Mouse (Mus musculus): ENCODE measurements at regions not wholly inside any gene's neighbourhood (a gene's known extent, or its start where the extent isn't known, plus 50 kb on each side); places are given as distances from the start of the nearest gene placed in this dataset.

- no peak for ATAC-seq (ENCODE audit: insufficient number of reproducible peaks, low FRiP score, low TSS enrichment)
Measured at GRCm38 (mm10) chrX:11560550-11561276, 233.1 kb downstream of the H2al1j start.

- no peak for ATAC-seq (ENCODE audit: insufficient number of reproducible peaks, low FRiP score, low TSS enrichment)
Measured at GRCm38 (mm10) chrX:11565888-11566287, 238.3 kb downstream of the H2al1j start.

GRCm38 (mm10) chrX:11567827-11568226, 240.2 kb downstream of the H2al1j start:
- ATAC-seq (ENCODE audit: insufficient number of reproducible peaks, low FRiP score, low TSS enrichment), result no peak

GRCm38 (mm10) chrX:11568262-11568661, 240.6 kb downstream of the H2al1j start:
- no peak for ATAC-seq (ENCODE audit: insufficient number of reproducible peaks, low FRiP score, low TSS enrichment)

GRCm38 (mm10) chrX:11574354-11574753, 246.7 kb downstream of the H2al1j start:
- no peak for ATAC-seq (ENCODE audit: insufficient number of reproducible peaks, low FRiP score, low TSS enrichment)

- no peak for ATAC-seq (ENCODE audit: insufficient number of reproducible peaks, low FRiP score, low TSS enrichment)
Measured at GRCm38 (mm10) chrX:11575571-11575970, 247.9 kb downstream of the H2al1j start.

DNA sequence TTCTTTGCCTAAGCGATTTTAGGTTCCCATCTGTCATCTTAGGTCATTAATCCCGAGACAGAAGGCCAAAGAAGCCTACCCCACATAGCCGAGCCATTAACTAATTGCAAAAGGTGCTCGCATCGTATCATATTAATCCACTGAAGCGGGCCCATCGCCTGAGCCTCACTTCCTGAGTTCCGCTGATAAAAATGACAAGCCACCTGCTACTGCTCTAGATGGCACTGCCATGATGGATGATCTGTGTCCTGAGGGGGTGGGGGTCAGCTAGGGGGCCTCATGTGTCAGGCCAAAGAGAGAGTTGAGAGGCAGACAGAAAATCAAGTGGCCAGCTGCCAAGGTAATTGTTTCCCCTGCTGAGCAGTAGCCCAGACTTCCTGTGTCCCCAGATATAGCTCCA, 248.7 kb downstream of the H2al1j start:
- no peak for ATAC-seq (ENCODE audit: insufficient number of reproducible peaks, low FRiP score, low TSS enrichment)

- no peak for ATAC-seq (ENCODE audit: insufficient number of reproducible peaks, low FRiP score, low TSS enrichment)
Measured at GRCm38 (mm10) chrX:11577294-11577693, 249.7 kb downstream of the H2al1j start.

- ATAC-seq (ENCODE audit: insufficient number of reproducible peaks, low FRiP score, low TSS enrichment), result no peak
Measured at GRCm38 (mm10) chrX:11585353-11585752, 257.7 kb downstream of the H2al1j start.

DNA sequence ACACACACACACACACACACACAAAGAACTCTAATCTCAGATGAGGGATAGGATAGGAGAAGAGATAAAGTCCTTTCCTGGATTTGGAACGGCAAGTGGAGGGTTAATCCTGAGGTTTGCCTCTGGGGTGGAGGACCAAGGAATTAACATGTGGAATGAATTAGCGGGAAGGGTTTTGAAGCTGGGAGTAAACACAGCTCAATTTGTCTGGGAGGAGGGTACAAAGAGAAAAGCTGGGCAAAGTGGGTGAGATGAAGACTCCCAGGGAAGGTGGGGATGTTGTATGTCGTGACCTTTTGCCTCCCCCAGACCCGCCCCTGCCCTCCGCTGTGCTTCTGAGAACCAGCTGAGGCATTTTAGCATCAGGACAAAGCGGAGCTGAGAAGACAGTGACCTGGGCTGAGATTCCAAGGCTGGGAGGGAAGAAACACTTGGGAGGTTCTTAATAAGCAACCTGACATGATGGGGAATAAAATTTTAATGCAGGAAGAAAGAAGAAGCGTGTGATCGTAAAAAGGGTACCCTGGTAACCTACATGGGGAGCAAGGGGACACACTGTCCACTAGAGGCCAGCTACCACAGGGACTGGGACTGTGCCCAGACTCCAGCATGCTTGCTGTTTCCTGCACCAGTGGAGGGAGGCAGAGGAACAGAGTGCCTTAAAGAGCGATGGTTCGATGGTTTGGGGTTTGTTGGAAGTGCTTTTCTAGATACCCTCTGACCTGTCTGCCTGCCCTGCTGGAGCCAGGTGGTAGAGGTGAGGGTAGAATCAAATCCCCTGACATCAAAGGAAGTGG, 264.0 kb downstream of the H2al1j start:
- no peak for ATAC-seq (ENCODE audit: insufficient number of reproducible peaks, low FRiP score, low TSS enrichment)

- ATAC-seq (ENCODE audit: insufficient number of reproducible peaks, low FRiP score, low TSS enrichment), result no peak
Measured at GRCm38 (mm10) chrX:11594542-11594941, 266.9 kb downstream of the H2al1j start.

GRCm38 (mm10) chrX:11597548-11597947, 269.9 kb downstream of the H2al1j start:
- ATAC-seq (ENCODE audit: insufficient number of reproducible peaks, low FRiP score, low TSS enrichment), result no peak

DNA sequence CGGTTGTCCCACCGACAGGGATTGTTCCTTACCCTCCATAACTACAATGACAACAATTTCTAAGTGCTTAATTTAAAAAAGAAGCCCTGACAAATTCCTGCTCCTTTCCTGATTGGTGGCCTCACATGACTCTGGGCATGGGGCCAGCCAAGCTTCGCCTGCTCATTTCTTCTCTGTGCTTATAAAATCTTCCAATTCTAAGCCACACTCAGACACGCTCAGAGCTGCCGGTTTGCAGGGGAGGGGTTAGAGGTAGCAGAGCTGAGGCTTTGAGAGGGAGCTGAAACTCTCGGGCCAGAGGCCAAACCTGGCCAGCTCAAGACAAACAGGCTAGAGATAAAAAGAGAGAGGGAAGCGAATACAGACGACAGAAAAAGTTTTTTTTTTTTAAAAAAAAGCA, 286.6 kb downstream of the H2al1j start:
- ATAC-seq (ENCODE audit: insufficient number of reproducible peaks, low FRiP score, low TSS enrichment), result no peak

GRCm38 (mm10) chrX:11621045-11621763, 293.6 kb downstream of the H2al1j start:
- ATAC-seq (ENCODE audit: insufficient number of reproducible peaks, low FRiP score, low TSS enrichment), result no peak

DNA sequence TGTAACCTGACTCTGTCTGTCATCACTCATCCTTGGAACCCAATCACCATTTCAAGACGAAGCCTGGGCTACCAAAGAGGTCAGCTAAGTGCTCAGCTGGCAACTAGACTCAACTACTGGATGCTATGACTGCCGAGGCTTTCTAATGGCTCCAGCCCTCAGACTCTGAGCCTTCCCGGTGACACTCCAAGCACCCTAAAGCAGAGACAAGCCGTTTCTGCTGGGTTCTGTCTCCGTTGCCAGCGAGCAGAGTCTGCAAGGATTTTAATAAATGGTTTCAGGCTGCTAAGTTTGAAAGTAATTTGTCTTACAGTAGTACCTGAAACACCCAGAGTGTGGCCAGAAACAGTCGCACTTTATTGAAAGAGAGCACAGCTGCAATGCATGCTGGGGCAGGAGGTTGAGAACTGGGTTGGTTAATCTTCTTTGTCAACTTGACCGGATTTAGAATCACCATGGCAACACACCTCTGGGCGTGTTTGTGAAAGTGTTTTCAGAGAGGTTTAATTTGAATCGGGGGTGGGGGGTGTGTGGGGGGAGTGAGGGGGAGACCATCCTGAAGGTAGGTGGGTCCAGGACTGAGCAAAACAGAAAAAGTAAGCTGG, 298.8 kb downstream of the H2al1j start:
- ATAC-seq (ENCODE audit: insufficient number of reproducible peaks, low FRiP score, low TSS enrichment), result no peak

- no peak for ATAC-seq (ENCODE audit: insufficient number of reproducible peaks, low FRiP score, low TSS enrichment)
Measured at GRCm38 (mm10) chrX:11629362-11629761, 301.7 kb downstream of the H2al1j start.

- no peak for ATAC-seq (ENCODE audit: insufficient number of reproducible peaks, low FRiP score, low TSS enrichment)
Measured at GRCm38 (mm10) chrX:11629906-11630305, 302.3 kb downstream of the H2al1j start.

DNA sequence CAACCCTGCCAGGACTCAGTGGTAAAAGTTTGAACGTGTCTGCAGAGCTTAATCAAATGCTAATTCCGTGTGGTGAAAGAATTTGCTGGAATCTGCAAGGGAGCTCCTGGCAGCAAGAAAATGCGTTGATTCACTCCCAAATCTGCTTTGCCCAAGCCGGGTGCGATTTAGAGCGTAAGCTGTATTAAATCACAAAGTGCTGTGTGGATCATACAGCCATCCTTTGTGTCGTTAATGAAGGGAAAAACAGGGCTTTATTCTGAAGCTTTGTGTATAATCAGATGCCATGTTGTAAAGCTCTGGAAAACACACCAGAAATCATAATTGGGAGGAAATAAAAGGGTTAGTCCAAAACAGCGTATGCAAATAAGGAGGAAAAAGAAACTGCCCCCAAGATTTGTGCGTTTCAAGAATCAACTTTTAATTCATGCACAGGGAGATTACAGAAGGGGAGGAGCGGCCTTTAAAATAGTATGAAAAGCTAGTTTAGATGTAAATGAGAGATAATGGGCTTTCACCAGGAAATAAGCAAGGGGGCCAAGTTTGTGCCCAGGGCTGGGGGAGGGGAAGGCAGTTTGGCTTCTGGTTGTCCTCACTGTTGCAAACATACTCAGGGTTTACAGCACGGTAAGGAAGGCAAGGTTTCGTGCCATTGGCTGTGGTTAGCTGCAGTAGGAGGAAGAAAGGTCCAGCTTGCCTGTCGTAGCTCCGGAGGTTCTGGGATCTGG, 303.7 kb downstream of the H2al1j start:
- no peak for ATAC-seq (ENCODE audit: insufficient number of reproducible peaks, low FRiP score, low TSS enrichment)

DNA sequence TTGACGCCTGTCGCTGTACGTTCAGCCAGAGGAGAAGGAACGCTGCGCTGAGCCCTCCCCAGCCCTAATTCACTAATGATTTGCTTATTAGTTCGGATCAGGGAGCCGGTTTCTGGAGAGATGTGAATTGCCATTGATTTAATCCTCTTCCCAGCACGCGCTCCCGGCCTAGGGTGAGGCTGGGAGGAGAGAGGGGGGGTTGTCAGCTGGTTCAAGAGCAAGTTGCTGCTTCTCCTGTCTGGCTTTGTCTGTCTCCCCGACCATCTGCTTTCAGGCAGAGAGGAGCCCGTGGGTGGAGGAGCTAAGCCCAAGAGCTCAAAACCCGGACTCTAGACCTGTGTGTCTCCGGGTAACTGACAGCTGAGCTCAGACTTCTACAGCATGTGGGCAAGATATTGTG, 304.4 kb downstream of the H2al1j start:
- ATAC-seq (ENCODE audit: insufficient number of reproducible peaks, low FRiP score, low TSS enrichment), result no peak

GRCm38 (mm10) chrX:11633823-11634222, 306.2 kb downstream of the H2al1j start:
- ATAC-seq (ENCODE audit: insufficient number of reproducible peaks, low FRiP score, low TSS enrichment), result no peak

Data from cerebellum, adult (tissue).